Mouse (Mus musculus): ENCODE measurements around the gene Gstt2. TPM values are rescaled to one million over a fixed set of nuclear protein-coding genes. Genes with fewer than 3 reads are reported as not detected.

Gstt2 gene
- polyA plus RNA-seq, 1 experiment from 2014 or later: 39.2 TPM

GRCm38 (mm10) chr10:75788277-75788676 is 48.9 kb downstream of the Gstt2 start:
- H3K27me3 ChIP-seq: peaks cover 15% of the 10 kb centered on the region; the same call in 1 of the 2 replicates
- H3K36me3 ChIP-seq: no peaks in the 10 kb centered on the region
- H3K27ac ChIP-seq: no peak overlapping the region
- H3K4me1 ChIP-seq (replicated peaks): peaks cover 4% of the 10 kb centered on the region; the same call in 1 of the 2 replicates
- no peak for ATAC-seq (ENCODE audit: low read depth)
- no peaks in the 10 kb centered on the region for H3K9me3 ChIP-seq (replicated peaks)
- no peak overlapping the region for H3K9ac ChIP-seq
- no peak overlapping the region for H3K4me2 ChIP-seq
- H3K4me3 ChIP-seq (replicated peaks): no peak overlapping the region
- DNase-seq: no peak
- WGBS (ENCODE audit: insufficient replicate concordance): 84% methylated on average over 8 of the region's 8 CpGs

- Histone ChIP-seq H3K27ac (no peak overlapping the region), H3K4me1 (replicated peaks) (0 out of 2 replicates have a peak, but pooled peaks cover 3% of the 10 kb centered on the region), H3K9ac (no peak overlapping the region), H3K27me3 (peaks cover 39% of the 10 kb centered on the region), H3K4me3 (replicated peaks) (no peak overlapping the region), H3K36me3 (no peaks in the 10 kb centered on the region), H3K4me2 (no peak overlapping the region), H3K9me3 (replicated peaks) (no peaks in the 10 kb centered on the region)
- 19% methylated on average over 1 of the region's 1 CpGs for WGBS (ENCODE audit: insufficient replicate concordance)
- ATAC-seq (ENCODE audit: low read depth) (no peak), DNase-seq (no peak)
Observed at GRCm38 (mm10) chr10:75785442-75785841, 51.8 kb downstream of the Gstt2 start.

Other genes starting within 250 kb of the Gstt2 start
- 0.52 and 0.59 TPM in 2 replicates for gene Ggt5, start 248.1 kb downstream of the Gstt2 start, polyA plus RNA-seq (2015; fragmentation: Nextera tagmentation; extraction: Ambion mirVana)
- 1.0 and 1.4 TPM in 2 replicates for gene Susd2, start 193.4 kb downstream of the Gstt2 start, polyA plus RNA-seq (2015; fragmentation: Nextera tagmentation; extraction: Ambion mirVana)
- 15.4 and 16.6 TPM in 2 replicates for gene Cabin1, start 73.1 kb downstream of the Gstt2 start, polyA plus RNA-seq (2015; fragmentation: Nextera tagmentation; extraction: Ambion mirVana)
- 180 and 186 TPM in 2 replicates for gene Ddt, start 64.0 kb downstream of the Gstt2 start, polyA plus RNA-seq (2015; fragmentation: Nextera tagmentation; extraction: Ambion mirVana)
- not detected in 2 replicates for gene Gm20441, start 56.5 kb downstream of the Gstt2 start, polyA plus RNA-seq (2015; fragmentation: Nextera tagmentation; extraction: Ambion mirVana)
- 8.0 and 10.3 TPM in 2 replicates for gene Gstt3, start 56.0 kb downstream of the Gstt2 start, polyA plus RNA-seq (2015; fragmentation: Nextera tagmentation; extraction: Ambion mirVana)
- gene Gstt1, start 38.8 kb downstream of the Gstt2 start, polyA plus RNA-seq (2015; fragmentation: Nextera tagmentation; extraction: Ambion mirVana): 49.2 and 50.2 TPM in 2 replicates
- not detected in 2 replicates for gene Gstt4, start 14.9 kb downstream of the Gstt2 start, polyA plus RNA-seq (2015; fragmentation: Nextera tagmentation; extraction: Ambion mirVana)
- 877 and 1,047 TPM in 2 replicates for gene Mif, start 22.8 kb upstream of the Gstt2 start, polyA plus RNA-seq (2015; fragmentation: Nextera tagmentation; extraction: Ambion mirVana)
- gene Derl3, start 56.0 kb upstream of the Gstt2 start, polyA plus RNA-seq (2015; fragmentation: Nextera tagmentation; extraction: Ambion mirVana): 0.21 and 0.51 TPM in 2 replicates
- 85.6 and 88.1 TPM in 2 replicates for gene Smarcb1, start 84.2 kb upstream of the Gstt2 start, polyA plus RNA-seq (2015; fragmentation: Nextera tagmentation; extraction: Ambion mirVana)
- 88.0 and 110 TPM in 2 replicates for gene Chchd10, start 95.7 kb upstream of the Gstt2 start, polyA plus RNA-seq (2015; fragmentation: Nextera tagmentation; extraction: Ambion mirVana)
- gene Mmp11, start 99.1 kb upstream of the Gstt2 start, polyA plus RNA-seq (2015; fragmentation: Nextera tagmentation; extraction: Ambion mirVana): 3.6 and 4.1 TPM in 2 replicates
- 21.7 and 25.1 TPM in 2 replicates for gene Gm867, start 103.2 kb upstream of the Gstt2 start, polyA plus RNA-seq (2015; fragmentation: Nextera tagmentation; extraction: Ambion mirVana)
- gene Vpreb3, start 105.6 kb upstream of the Gstt2 start, polyA plus RNA-seq (2015; fragmentation: Nextera tagmentation; extraction: Ambion mirVana): 0.67 and 0.81 TPM in 2 replicates
- gene Gm5134, start 117.1 kb upstream of the Gstt2 start, polyA plus RNA-seq (2015; fragmentation: Nextera tagmentation; extraction: Ambion mirVana): 0.08 TPM in 1 of 2 replicates, not detected in the other
- gene Zfp280b, start 195.2 kb upstream of the Gstt2 start, polyA plus RNA-seq (2015; fragmentation: Nextera tagmentation; extraction: Ambion mirVana): 12.7 and 15.9 TPM in 2 replicates

All from liver, embryonic 13.5 days (tissue).